Mouse (Mus musculus): ENCODE measurements around the gene Zfp366. TPM values are rescaled to one million over a fixed set of nuclear protein-coding genes. Genes with fewer than 3 reads are reported as not detected.
A peak's percentile ranks its signal among the peaks of the same experiment; 100 is the strongest.

The Zfp366 gene
- polyA plus RNA-seq, 1 experiment from 2014 or later: 0.75 TPM

DNA sequence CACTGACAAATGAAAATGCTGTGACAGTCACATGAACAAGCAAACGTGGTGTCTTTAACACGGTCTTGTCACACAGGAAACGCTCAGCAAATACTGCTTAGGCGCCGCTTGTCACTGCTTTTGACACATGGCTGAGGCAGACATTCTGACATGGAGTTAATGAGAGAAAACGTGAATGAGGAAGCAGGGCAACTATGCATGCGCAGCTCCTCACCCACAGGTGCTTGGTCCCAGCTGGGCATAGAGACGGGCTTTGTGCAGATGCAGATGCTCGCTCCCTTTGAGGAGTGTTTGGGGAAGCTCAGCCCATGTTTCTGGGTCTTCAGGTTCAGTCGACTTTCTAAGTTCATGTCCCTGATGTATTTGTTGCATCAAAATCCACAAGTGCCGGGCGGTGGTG, 11.7 kb downstream of the Zfp366 start:
- no peaks in the 10 kb centered on the region for H3K36me3 ChIP-seq (ENCODE audit: control insufficient read depth, insufficient read depth, low read length)
- H3K4me1 ChIP-seq (ENCODE audit: control insufficient read depth, insufficient read depth, low read length): no peaks in the 10 kb centered on the region
- WGBS: 90% methylated on average over 12 of the region's 12 CpGs
- no peak overlapping the region for H3K4me3 ChIP-seq (ENCODE audit: low read depth, low read length)
- H3K9ac ChIP-seq (ENCODE audit: low read length): no peak overlapping the region
- no peak overlapping the region for H3K27ac ChIP-seq (ENCODE audit: low read depth, low read length)
- no peaks in the 10 kb centered on the region for H3K9me3 ChIP-seq (ENCODE audit: control insufficient read depth, low read length)
- no peak overlapping the region for H3K4me2 ChIP-seq
- H3K27me3 ChIP-seq (ENCODE audit: control insufficient read depth, insufficient read depth, low read length): no peaks in the 10 kb centered on the region
- DNase-seq (ENCODE audit: low spot score, missing footprints) (peak; percentile 75), ATAC-seq (ENCODE audit: low FRiP score) (no peak)

DNA sequence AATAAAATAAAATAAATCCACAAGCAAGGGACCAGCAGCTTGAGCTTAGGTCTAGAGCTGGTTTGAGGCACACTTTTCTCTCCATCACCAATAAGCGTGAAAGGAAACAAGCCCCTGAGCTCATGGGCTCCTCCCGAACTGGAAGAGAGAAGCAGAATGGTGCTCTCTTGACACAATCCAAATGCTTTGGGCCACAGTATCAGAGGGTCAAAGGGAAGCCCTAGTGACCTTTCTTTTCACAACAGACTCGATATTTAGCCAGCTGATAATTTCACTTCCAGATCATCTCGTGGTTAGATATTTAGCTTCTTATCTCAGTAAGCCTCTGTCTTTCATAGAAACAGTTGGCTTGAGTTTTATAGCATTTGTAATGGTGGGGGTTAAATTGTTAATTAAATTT, 12.2 kb downstream of the Zfp366 start:
- WGBS: 75% methylated on average over 4 of the region's 4 CpGs
- Histone ChIP-seq H3K27me3 (ENCODE audit: control insufficient read depth, insufficient read depth, low read length) (no peaks in the 10 kb centered on the region), H3K9ac (ENCODE audit: low read length) (no peak overlapping the region), H3K4me2 (no peak overlapping the region), H3K4me3 (ENCODE audit: low read depth, low read length) (no peak overlapping the region), H3K27ac (ENCODE audit: low read depth, low read length) (no peak overlapping the region), H3K36me3 (ENCODE audit: control insufficient read depth, insufficient read depth, low read length) (no peaks in the 10 kb centered on the region), H3K4me1 (ENCODE audit: control insufficient read depth, insufficient read depth, low read length) (no peaks in the 10 kb centered on the region), H3K9me3 (ENCODE audit: control insufficient read depth, low read length) (no peaks in the 10 kb centered on the region)
- ATAC-seq (ENCODE audit: low FRiP score) (no peak), DNase-seq (ENCODE audit: low spot score, missing footprints) (peak; percentile 49)

DNA sequence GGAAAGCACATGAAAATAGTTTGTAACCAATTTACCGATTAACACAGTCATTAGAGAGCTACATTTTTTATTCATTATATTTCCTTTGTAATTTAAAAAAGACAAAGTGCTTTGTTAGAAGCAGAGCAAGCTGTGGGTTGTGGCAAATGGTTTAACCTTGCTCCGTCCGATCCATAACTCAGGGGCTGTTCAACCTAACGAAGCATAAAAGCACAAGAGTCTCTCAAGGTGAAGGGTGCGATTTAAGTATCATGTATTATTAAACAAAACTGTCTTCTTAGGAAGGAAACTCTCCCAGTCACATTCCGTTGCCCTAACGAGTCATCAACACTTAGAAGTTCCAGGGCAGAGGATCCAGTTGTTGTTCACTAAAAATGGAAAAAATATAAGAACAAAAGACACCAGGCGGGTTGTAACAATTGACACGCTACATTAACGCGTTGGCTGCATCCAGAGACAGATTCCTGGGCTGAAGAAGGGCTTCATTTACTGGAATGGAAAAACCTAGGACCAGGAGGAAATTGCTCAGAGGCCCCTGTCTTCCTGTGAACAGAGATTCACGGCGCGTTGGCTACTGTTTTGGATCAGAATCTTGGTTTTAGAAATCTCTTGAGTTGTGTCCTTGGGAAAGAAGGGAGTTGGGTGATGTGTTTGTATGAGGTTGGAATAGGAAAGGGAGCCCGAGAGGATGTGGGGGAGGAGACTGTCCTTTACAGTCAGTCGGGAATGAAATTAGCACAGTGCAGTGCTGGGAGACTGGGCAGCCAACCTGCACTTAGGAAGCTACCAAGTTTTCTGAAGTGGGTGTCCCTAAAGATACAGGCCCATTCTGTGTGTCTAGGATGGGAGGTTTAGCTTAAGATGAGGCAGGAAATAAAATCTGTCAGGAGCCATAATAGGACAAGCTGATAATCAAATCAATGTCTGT, 17.3 kb downstream of the Zfp366 start:
- no peaks in the 10 kb centered on the region for H3K36me3 ChIP-seq (ENCODE audit: control insufficient read depth, insufficient read depth, low read length)
- no peak overlapping the region for H3K4me2 ChIP-seq
- DNase-seq (ENCODE audit: low spot score, missing footprints): no peak
- WGBS: 82% methylated on average over 16 of the region's 16 CpGs
- H3K27me3 ChIP-seq (ENCODE audit: control insufficient read depth, insufficient read depth, low read length): no peaks in the 10 kb centered on the region
- no peak for ATAC-seq (ENCODE audit: low FRiP score)
- no peaks in the 10 kb centered on the region for H3K4me1 ChIP-seq (ENCODE audit: control insufficient read depth, insufficient read depth, low read length)
- no peak overlapping the region for H3K9ac ChIP-seq (ENCODE audit: low read length)
- no peak overlapping the region for H3K27ac ChIP-seq (ENCODE audit: low read depth, low read length)
- H3K9me3 ChIP-seq (ENCODE audit: control insufficient read depth, low read length): no peaks in the 10 kb centered on the region
- H3K4me3 ChIP-seq (ENCODE audit: low read depth, low read length): no peak overlapping the region

DNA sequence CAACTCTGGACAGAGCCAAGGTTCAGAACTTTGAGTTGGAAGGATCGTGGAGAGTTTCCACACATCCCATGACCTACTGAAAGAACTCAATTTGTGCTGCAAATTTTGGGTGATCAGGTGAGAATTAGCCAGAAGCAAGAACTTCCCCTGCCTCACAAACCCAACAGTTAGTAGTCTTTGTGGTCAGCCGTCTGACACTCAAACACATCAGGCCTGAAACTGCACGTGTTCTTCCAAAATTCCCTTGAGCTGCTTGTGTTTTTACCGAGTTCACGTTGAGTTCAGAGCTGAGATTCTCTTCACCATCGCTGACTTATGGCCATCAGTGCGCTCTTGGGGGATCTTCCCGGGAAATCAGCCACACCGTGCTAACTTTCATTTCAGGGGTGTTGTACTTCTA, 22.6 kb downstream of the Zfp366 start:
- Histone ChIP-seq H3K4me2 (no peak overlapping the region), H3K27me3 (ENCODE audit: control insufficient read depth, insufficient read depth, low read length) (no peaks in the 10 kb centered on the region), H3K4me1 (ENCODE audit: control insufficient read depth, insufficient read depth, low read length) (no peaks in the 10 kb centered on the region), H3K36me3 (ENCODE audit: control insufficient read depth, insufficient read depth, low read length) (no peaks in the 10 kb centered on the region), H3K27ac (ENCODE audit: low read depth, low read length) (no peak overlapping the region), H3K9ac (ENCODE audit: low read length) (no peak overlapping the region), H3K9me3 (ENCODE audit: control insufficient read depth, low read length) (no peaks in the 10 kb centered on the region), H3K4me3 (ENCODE audit: low read depth, low read length) (no peak overlapping the region)
- WGBS: 93% methylated on average over 9 of the region's 9 CpGs
- DNase-seq (ENCODE audit: low spot score, missing footprints): peak; percentile 31
- ATAC-seq (ENCODE audit: low FRiP score): no peak

DNA sequence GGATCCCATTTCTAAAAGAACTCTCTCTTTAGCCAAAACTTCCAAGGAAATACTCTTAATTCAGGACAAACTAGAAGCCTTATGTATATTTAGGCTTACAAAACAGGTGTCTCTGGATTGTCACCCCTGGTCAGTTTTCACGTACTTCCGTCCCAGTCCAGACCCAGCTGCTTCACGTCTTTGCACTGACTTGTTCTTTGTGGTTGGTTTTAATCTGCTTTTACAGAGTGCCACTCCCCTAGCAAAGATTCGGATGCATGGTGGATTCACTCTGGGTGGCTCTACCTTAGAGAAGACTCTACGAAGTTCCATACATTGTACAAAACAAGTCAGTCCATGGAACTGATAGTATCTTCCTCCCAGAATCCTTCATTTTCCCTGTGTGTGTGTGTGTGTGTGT, 25.2 kb downstream of the Zfp366 start:
- Histone ChIP-seq H3K9ac (ENCODE audit: low read length) (no peak overlapping the region), H3K36me3 (ENCODE audit: control insufficient read depth, insufficient read depth, low read length) (no peaks in the 10 kb centered on the region), H3K4me3 (ENCODE audit: low read depth, low read length) (no peak overlapping the region), H3K4me2 (no peak overlapping the region), H3K27ac (ENCODE audit: low read depth, low read length) (no peak overlapping the region), H3K9me3 (ENCODE audit: control insufficient read depth, low read length) (no peaks in the 10 kb centered on the region), H3K27me3 (ENCODE audit: control insufficient read depth, insufficient read depth, low read length) (no peaks in the 10 kb centered on the region), H3K4me1 (ENCODE audit: control insufficient read depth, insufficient read depth, low read length) (no peaks in the 10 kb centered on the region)
- ATAC-seq (ENCODE audit: low FRiP score) (no peak), DNase-seq (ENCODE audit: low spot score, missing footprints) (no peak)
- WGBS: 86% methylated on average over 5 of the region's 5 CpGs

DNA sequence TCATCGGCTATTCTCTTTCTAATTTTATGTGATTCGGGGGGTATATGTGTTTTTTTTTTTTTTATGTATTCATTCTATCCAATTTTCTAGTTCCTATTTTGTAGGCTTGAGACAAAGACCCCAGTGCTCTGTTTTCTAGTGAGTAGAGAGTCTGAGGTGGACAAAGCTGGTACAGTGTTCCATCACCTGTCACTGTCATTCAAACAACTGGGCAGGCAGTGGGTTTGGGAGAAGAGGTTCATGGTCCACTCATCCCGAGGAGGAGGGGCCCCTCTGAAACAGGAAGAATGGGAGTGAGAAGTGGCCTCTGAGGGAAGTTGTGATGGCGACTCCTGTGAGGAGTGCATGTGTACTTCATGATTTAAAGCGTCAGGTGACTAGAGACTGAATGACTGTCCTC, 26.2 kb downstream of the Zfp366 start:
- H3K27ac ChIP-seq (ENCODE audit: low read depth, low read length): no peak overlapping the region
- H3K9me3 ChIP-seq (ENCODE audit: control insufficient read depth, low read length): no peaks in the 10 kb centered on the region
- no peak overlapping the region for H3K4me3 ChIP-seq (ENCODE audit: low read depth, low read length)
- H3K4me1 ChIP-seq (ENCODE audit: control insufficient read depth, insufficient read depth, low read length): no peaks in the 10 kb centered on the region
- ATAC-seq (ENCODE audit: low FRiP score) (no peak), DNase-seq (ENCODE audit: low spot score, missing footprints) (no peak)
- no peak overlapping the region for H3K4me2 ChIP-seq
- WGBS: 88% methylated on average over 5 of the region's 5 CpGs
- no peak overlapping the region for H3K9ac ChIP-seq (ENCODE audit: low read length)
- no peaks in the 10 kb centered on the region for H3K36me3 ChIP-seq (ENCODE audit: control insufficient read depth, insufficient read depth, low read length)
- no peaks in the 10 kb centered on the region for H3K27me3 ChIP-seq (ENCODE audit: control insufficient read depth, insufficient read depth, low read length)

DNA sequence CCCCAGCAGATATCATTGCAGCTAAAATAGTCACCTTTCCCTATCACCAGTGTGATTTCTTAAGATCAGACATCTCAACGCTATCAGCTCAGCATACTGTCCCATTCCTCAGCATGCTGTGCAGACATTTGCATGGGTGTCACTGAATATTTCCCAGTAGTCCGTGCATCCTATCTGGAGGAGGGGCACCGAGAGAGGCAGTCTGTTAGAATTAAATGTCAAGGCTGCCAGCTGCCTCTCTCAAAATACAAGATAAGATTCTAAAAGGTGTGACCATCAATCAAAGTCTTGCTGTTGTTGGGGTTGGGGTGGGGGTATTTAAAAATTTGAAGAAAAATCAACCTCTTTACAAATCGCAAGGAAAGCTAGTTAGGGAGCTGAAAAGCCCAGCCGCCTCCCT, 28.4 kb downstream of the Zfp366 start:
- DNase-seq (ENCODE audit: low spot score, missing footprints): peak; percentile 23
- no peak overlapping the region for H3K4me2 ChIP-seq
- no peaks in the 10 kb centered on the region for H3K36me3 ChIP-seq (ENCODE audit: control insufficient read depth, insufficient read depth, low read length)
- WGBS: 82% methylated on average over 5 of the region's 5 CpGs
- no peak overlapping the region for H3K4me3 ChIP-seq (ENCODE audit: low read depth, low read length)
- no peak for ATAC-seq (ENCODE audit: low FRiP score)
- H3K27ac ChIP-seq (ENCODE audit: low read depth, low read length): no peak overlapping the region
- H3K9ac ChIP-seq (ENCODE audit: low read length): no peak overlapping the region
- no peaks in the 10 kb centered on the region for H3K9me3 ChIP-seq (ENCODE audit: control insufficient read depth, low read length)
- no peaks in the 10 kb centered on the region for H3K4me1 ChIP-seq (ENCODE audit: control insufficient read depth, insufficient read depth, low read length)
- H3K27me3 ChIP-seq (ENCODE audit: control insufficient read depth, insufficient read depth, low read length): no peaks in the 10 kb centered on the region

DNA sequence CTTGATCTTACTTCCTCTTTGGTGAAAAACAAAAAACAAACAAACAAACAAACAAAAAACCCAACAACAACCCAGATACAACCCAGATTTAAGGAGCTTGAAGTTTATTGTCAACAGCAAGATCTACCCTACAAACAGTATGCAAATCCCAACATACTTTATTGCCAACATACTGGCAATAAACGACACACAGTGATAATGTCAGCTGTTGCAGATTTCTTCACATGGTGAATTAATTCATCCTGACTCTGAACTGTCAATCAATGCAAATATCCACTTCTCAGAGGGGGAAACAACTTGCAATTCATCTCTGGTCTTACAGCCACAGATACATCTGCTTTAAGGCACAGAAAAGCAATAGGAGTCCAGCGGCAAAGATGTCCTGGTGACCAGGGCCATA, 31.4 kb downstream of the Zfp366 start:
- no peak overlapping the region for H3K9ac ChIP-seq (ENCODE audit: low read length)
- no peak overlapping the region for H3K4me3 ChIP-seq (ENCODE audit: low read depth, low read length)
- H3K36me3 ChIP-seq (ENCODE audit: control insufficient read depth, insufficient read depth, low read length): no peaks in the 10 kb centered on the region
- ATAC-seq (ENCODE audit: low FRiP score): no peak
- no peaks in the 10 kb centered on the region for H3K9me3 ChIP-seq (ENCODE audit: control insufficient read depth, low read length)
- H3K27ac ChIP-seq (ENCODE audit: low read depth, low read length): no peak overlapping the region
- no peaks in the 10 kb centered on the region for H3K27me3 ChIP-seq (ENCODE audit: control insufficient read depth, insufficient read depth, low read length)
- peak; percentile 12 for DNase-seq (ENCODE audit: low spot score, missing footprints)
- H3K4me1 ChIP-seq (ENCODE audit: control insufficient read depth, insufficient read depth, low read length): peaks cover 2% of the 10 kb centered on the region; the same call in 1 of the 2 replicates
- 76% methylated on average over 2 of the region's 2 CpGs for WGBS
- no peak overlapping the region for H3K4me2 ChIP-seq

DNA sequence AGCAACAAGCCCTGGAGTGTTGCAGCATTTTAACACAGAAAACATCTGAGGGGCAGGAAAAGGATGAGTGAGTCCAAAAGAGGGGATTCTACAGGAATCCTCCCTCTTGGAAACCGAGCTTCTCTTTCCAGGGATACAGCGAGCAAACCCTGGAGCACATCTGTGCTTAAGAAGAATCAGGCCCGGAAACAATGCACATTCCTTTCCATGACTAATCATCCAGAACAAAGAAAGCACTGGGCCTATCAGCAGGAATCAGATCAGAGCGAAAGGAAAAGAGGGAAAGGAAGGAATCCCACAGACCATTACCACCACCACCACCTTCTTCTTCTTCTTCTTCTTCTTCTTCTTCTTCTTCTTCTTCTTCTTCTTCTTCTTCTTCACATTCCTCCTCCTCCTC, 33.4 kb downstream of the Zfp366 start:
- no peaks in the 10 kb centered on the region for H3K36me3 ChIP-seq (ENCODE audit: control insufficient read depth, insufficient read depth, low read length)
- 10% methylated on average over 4 of the region's 4 CpGs for WGBS
- DNase-seq (ENCODE audit: low spot score, missing footprints) (peak; percentile 89), ATAC-seq (ENCODE audit: low FRiP score) (no peak)
- no peak overlapping the region for H3K9ac ChIP-seq (ENCODE audit: low read length)
- no peak overlapping the region for H3K4me3 ChIP-seq (ENCODE audit: low read depth, low read length)
- H3K4me2 ChIP-seq: no peak overlapping the region
- peaks cover 2% of the 10 kb centered on the region; the same call in 1 of the 2 replicates for H3K4me1 ChIP-seq (ENCODE audit: control insufficient read depth, insufficient read depth, low read length)
- H3K27me3 ChIP-seq (ENCODE audit: control insufficient read depth, insufficient read depth, low read length): no peaks in the 10 kb centered on the region
- no peak overlapping the region for H3K27ac ChIP-seq (ENCODE audit: low read depth, low read length)
- no peaks in the 10 kb centered on the region for H3K9me3 ChIP-seq (ENCODE audit: control insufficient read depth, low read length)
